Mouse (Mus musculus) retina, embryonic 14.5 days (tissue): ENCODE measurements around the gene Bcl2l14.

Experiments
- DNase-seq: peaks from one replicate; pipeline ENCODE4 v3.0.0-alpha.2; 2015; ENCODE audit warnings: low spot score

Bcl2l14 gene

GRCm38 (mm10) chr6:134443198-134443904 is 47.2 kb downstream of the Bcl2l14 start:
- DNase-seq: no peak

GRCm38 (mm10) chr6:134443925-134444324 is 47.8 kb downstream of the Bcl2l14 start:
- DNase-seq: no peak

- no peak for DNase-seq
Measured at GRCm38 (mm10) chr6:134448451-134448850, 52.3 kb downstream of the Bcl2l14 start.

- DNase-seq: no peak
Measured at GRCm38 (mm10) chr6:134449958-134450357, 53.8 kb downstream of the Bcl2l14 start.

GRCm38 (mm10) chr6:134450661-134451119 is 54.6 kb downstream of the Bcl2l14 start:
- DNase-seq: no peak

GRCm38 (mm10) chr6:134454093-134454492 is 58.0 kb downstream of the Bcl2l14 start:
- peak; percentile 35 for DNase-seq

- no peak for DNase-seq
Measured at GRCm38 (mm10) chr6:134458376-134458775, 62.3 kb downstream of the Bcl2l14 start.

- DNase-seq: no peak
Measured at GRCm38 (mm10) chr6:134461175-134461574, 65.1 kb downstream of the Bcl2l14 start.

- DNase-seq: no peak
Measured at GRCm38 (mm10) chr6:134466671-134467229, 70.6 kb downstream of the Bcl2l14 start.

- DNase-seq: no peak
Measured at GRCm38 (mm10) chr6:134469297-134469696, 73.2 kb downstream of the Bcl2l14 start.

GRCm38 (mm10) chr6:134470857-134471256 is 74.7 kb downstream of the Bcl2l14 start:
- DNase-seq: no peak

GRCm38 (mm10) chr6:134473143-134473561 is 77.0 kb downstream of the Bcl2l14 start:
- DNase-seq: no peak

- no peak for DNase-seq
Measured at GRCm38 (mm10) chr6:134479481-134479880, 83.4 kb downstream of the Bcl2l14 start.

GRCm38 (mm10) chr6:134486318-134486717 is 90.2 kb downstream of the Bcl2l14 start:
- no peak for DNase-seq
